Mouse (Mus musculus): ENCODE measurements around the gene H2-Ob.

DNA sequence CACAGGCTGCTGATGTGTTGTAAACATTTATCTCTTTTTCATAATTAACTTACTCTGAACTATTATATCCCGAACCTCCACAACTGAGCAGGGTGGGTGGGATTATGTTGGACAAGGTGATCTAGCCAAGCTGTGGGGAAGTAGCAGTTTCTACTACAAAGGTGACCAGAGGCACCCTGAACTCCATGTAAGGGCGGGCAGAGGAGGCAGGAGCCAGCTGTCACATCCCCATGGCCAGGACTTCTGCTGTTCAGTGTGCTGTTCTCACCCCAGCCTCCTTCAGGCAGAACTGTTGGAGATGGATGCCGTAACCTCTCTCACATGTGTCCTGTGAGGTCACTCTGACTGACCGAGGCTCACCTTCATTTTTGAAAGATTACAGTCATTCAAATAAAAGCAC is 31.1 kb downstream of the H2-Ob start:
- TF ChIP-seq CTCF (IDR thresholded peaks at IDR 0.05; ENCODE audit: low read depth, low read length) (no peak), POLR2A (IDR thresholded peaks at IDR 0.05; ENCODE audit: extremely low read depth, insufficient read depth, low read length) (no peak)
